Mouse (Mus musculus) brown adipose tissue, adult 24 weeks (tissue): ENCODE measurements around the gene Gm11444. TPM values are rescaled to one million over a fixed set of nuclear protein-coding genes. Genes with fewer than 3 reads are reported as not detected.
A peak's percentile ranks its signal among the peaks of the same experiment; 100 is the strongest.

Source experiments
- H3K27ac ChIP-seq: fragments of 200-500 bp; replicated peaks from 2 replicates; pipeline ENCODE4 v1.5.1; 2012; ENCODE audit warnings: low read depth, mild to moderate bottlenecking, low read length
- H3K4me1 ChIP-seq: fragments of 200-500 bp; 2 replicates; pipeline ENCODE4 v1.6.1; 2012; ENCODE audit warnings: low read length, mixed read lengths; ENCODE audit not compliant: control insufficient read depth, insufficient read depth, insufficient read length
- H3K4me3 ChIP-seq: fragments of 200-500 bp; 2 replicates; pipeline ENCODE4 v1.5.1; 2012; ENCODE audit warnings: low read depth, mild to moderate bottlenecking, low read length, moderate library complexity; ENCODE audit not compliant: insufficient read depth
- polyA plus RNA-seq: library from polyadenylated mRNA; stranded (reverse); fragments of >200 nt; gene quantifications from 2 replicates; pipeline ENCODE4 v1.2.4, GENCODE M21; 2012; ENCODE audit not compliant: missing spikeins, insufficient read depth, insufficient read length

Gm11444 gene
- polyA plus RNA-seq, 1 experiment, result not detected

DNA sequence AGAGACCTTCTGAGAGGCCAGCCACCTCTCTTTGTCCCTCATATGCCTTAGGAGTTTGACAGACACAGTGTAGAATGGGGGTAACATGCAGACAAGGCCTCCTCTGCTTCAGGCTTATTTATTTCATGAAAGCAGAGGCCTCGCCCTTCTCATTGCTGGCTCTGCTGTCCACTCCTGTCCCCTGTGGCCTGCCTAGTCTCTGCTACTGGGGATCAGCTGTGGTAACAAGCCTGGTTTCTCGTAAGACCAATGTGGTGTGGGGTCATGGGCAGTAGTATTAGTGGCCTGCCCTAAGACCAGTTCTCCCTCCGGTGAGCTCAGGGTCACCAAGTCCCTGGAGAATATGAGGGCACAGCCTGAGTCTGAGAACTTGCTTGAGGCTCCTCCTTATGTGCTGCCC is 29.2 kb downstream of the Gm11444 start:
- H3K27ac ChIP-seq, result peak overlapping the region; percentile 8; the same call in 1 of the 2 replicates
- no peaks in the 10 kb centered on the region for H3K4me1 ChIP-seq

DNA sequence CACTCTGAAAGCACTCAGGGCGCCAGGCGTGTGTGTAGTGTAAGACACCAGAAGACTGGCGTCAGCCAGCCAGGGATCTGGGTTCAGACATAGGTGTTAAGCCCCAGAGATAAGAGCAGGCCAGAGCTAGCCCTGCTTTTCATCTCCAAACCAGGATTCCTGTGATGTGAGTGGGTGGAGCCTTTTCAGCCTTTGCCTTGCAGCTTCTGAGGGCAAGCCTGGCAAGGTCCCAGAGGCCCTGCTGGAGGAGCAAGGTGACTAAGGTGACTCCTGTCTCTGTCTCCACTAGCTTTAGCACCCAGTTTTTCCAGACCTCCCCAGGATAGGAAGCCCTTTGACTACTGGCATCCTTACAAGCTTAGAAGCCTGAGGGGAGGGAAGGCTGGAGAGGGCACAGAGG is 31.7 kb downstream of the Gm11444 start:
- no peak overlapping the region for H3K4me3 ChIP-seq
- H3K4me1 ChIP-seq, result no peaks in the 10 kb centered on the region
- H3K27ac ChIP-seq, result no peak overlapping the region

More for the DNA sequence above, 29.2 kb downstream of the Gm11444 start:
- H3K4me3 ChIP-seq, result no peak overlapping the region

DNA sequence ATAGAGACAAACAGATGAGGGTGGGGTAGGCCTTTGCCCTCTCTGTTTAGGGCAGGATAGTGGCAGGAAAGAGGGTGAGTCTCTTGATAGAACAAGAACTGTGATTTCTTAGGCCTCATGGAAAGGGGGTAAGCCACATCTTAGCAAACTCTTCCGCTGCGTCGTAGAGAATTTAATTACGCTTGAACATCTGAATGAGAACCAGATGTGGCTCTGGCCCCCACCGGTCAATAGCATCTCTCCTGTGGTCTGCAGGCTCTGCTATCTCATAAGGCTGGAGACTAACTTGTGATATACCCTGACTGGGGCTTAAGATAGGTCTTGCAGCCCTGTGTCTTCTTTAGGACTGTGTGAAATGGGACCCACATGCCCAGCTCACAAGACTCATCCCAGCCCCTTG is 33.7 kb downstream of the Gm11444 start:
- Histone ChIP-seq H3K4me1 (no peaks in the 10 kb centered on the region), H3K4me3 (no peak overlapping the region), H3K27ac (no peak overlapping the region)

DNA sequence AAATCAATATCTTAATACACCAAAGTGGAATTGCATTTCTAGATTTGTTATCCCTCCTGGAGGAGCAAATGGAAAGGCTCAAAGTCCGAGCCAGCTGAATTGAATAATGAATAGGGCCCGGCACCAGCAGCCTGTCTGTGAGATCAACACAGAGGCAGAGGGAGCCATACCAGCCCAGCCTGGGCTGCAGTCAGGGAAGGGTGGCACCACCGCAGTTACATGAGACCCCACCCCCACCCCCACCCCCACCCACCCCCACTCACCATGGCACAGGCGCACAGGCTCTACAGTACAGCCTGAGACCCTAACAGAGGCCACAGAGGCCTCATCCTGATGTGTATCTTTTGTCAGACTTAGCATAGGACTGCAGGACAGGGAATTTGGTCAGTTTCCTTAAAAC is 35.5 kb downstream of the Gm11444 start:
- Histone ChIP-seq H3K27ac (0 out of 2 replicates have a peak overlapping the region, but pooled peaks have one; percentile 20), H3K4me3 (no peak overlapping the region), H3K4me1 (no peaks in the 10 kb centered on the region)

DNA sequence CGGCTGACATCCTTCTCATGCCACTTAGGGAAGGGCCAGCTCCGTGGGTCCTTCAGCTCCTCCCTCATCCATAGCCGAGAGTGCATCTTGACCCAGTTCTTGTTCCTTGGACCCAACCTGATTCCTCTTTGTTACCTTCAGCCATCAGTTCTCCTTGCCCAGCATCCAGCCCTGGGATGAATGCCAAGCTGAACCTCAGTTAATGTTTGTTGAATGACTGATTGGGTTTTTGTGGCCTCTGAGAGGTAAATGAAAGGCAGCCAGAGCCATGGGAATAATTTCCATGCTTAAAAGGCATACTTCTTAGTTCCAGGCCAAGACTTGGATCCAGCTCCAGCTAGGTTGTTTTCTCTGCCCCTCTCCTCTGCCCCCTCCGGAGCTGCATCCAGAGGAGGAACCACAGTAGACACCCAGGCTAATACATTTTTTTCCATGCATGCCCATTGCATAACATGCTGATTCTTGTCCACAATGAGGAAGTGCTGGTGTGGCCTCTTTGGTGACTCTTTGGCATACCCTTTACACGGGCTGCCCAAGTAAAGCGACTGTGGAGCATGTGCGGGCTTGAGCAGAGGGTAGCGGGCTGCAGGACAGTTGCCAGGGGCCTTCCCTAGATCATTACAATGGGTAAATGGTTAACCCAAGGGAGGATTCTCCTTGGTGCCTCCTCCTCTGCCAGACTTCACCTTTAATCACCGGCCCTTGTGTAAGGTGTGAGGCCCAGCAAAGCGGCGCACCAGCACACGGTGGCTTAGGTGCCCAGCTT is 37.7 kb downstream of the Gm11444 start:
- Histone ChIP-seq H3K27ac (no peak overlapping the region), H3K4me1 (no peaks in the 10 kb centered on the region), H3K4me3 (no peak overlapping the region)

DNA sequence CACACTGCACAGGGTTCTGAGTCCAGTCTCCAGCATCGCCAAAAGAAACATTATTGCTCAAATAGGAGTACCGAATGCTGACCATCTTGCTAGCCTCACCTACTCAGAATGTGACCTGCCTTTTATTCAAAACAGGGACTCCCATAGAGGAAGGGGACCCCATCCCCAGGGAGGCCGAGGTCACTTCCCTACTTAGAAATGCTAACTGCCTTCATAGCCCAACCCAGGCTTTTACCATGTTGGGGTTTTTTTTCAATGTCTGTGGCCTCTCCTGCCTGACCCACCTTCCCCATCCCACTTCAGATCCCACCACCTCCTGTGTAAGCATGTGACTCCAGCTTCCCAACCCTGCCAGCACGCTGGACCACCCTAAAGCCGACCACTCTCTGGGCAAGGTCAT is 38.5 kb downstream of the Gm11444 start:
- H3K27ac ChIP-seq, result no peak overlapping the region
- no peak overlapping the region for H3K4me3 ChIP-seq
- no peaks in the 10 kb centered on the region for H3K4me1 ChIP-seq

DNA sequence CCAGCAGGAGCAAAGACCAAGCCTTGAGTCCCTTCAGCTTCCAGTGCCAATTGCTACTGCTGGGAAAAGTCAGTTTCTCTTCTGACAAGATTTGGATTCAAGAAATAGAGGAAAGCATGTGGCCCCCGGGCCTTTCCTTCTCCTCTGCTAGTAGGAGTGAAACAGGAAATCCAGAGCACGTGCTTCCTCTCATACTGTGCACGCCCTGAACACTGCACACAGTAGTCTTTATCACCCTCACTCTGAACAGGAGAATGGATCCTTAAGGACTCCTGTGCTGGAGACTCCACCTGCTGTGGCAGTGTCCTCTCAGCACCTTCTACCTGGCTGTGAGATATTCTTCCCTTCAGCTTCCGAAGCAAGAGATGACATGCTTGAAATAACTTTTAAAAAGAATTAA is 38.9 kb downstream of the Gm11444 start:
- Histone ChIP-seq H3K4me3 (no peak overlapping the region), H3K4me1 (no peaks in the 10 kb centered on the region), H3K27ac (no peak overlapping the region)

DNA sequence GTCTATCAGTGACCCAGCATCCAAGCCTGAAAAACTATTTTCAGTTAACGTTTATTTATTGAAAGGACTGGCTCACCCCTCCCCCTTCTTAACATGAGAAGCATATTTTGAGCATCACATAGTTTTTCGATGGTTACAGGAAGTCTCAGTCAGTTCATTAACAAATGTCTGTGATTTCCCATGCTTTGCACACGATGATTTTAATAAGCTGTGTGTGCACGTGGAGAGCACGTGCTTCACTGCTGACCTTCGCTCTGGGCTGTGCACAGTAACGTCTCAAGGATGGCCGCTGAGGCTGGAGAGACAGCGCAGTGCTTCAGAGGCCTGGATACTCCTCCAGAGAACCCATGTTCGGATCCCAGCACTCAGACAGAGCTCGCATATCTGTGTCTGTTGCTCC is 42.8 kb downstream of the Gm11444 start:
- no peaks in the 10 kb centered on the region for H3K4me1 ChIP-seq

DNA sequence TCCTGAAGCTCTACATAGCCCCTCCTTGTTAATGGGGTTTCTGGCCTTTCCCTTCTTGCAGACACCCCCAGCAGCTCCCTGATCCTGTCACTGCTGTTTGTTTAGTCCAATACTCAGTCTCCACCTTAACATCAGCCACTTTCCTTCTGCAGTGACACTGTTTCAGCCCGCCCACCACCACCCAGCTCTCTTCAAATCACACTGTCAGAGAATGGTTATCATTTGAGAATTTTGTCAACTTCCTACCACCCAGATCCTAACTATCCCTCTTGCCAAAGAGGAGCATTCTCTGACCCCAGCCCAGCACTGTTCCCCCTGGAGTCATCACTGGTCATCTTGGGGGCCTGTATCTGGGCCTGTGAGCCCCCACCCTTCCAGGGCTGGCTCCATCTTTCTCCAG is 44.4 kb downstream of the Gm11444 start:
- H3K27ac ChIP-seq, result no peak overlapping the region
- H3K4me1 ChIP-seq, result no peaks in the 10 kb centered on the region
- H3K4me3 ChIP-seq, result no peak overlapping the region

More for the DNA sequence above, 42.8 kb downstream of the Gm11444 start:
- Histone ChIP-seq H3K27ac (no peak overlapping the region), H3K4me3 (no peak overlapping the region)

DNA sequence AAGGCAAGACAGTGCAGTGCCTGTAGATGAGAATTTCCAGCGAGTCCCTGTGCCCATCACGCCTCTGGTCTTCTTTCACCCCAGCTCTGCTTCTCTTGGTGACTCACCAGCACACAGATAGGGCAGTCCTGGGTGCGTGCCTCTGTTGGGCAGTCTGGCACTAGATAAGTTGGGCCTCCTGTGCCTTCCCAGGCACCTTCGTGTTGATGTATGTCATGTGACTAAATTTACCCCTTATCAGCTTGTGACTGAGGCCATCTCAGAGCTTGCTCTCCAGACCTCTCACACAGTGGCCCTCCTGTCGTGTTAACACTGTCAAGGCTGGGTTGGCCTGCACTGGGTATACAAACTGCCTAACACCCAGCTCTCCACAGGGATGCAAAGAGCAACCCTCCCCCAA is 46.1 kb downstream of the Gm11444 start:
- Histone ChIP-seq H3K27ac (no peak overlapping the region), H3K4me3 (no peak overlapping the region), H3K4me1 (peaks cover 6% of the 10 kb centered on the region; the same call in 1 of the 2 replicates)

DNA sequence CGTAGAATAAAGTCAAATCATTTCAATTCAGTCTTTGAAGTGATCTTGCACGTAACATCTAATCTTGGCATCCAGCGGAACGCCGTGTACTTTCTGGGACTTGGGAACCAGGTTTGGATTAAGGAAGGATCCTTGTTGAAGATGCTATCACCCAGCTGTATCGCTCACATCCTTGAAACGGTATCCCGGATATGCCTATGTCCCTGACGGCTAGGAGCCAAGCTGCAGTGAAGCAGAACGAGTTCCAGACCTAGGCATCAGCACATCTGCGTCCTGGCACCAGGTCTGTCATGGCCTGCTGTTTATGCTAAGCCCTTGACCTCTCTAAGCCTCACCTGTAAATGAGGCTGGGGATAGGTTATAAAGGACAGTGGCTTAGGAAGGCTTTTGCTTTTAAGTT is 49.8 kb downstream of the Gm11444 start:
- Histone ChIP-seq H3K4me3 (no peak overlapping the region), H3K27ac (no peak overlapping the region), H3K4me1 (peaks cover 6% of the 10 kb centered on the region; the same call in 1 of the 2 replicates)

DNA sequence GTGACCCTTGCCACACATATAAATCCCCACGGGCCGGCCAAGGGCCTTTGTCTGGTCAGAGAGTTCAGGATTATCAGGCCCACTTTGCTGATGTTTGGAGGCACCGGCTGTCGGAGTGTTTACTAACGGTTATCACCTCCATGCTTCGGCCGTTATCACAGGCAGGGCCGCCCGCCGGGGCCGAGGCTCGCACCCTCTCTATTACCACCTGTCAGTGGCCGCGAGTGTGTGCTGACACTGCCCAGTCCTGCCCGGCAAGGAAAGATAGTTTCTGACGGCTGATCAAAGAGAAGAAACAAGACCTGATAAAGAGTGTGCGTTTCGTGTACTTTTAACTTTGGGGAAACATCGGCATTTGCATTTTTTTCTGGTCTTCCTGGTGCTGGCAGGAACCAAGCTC is 50.3 kb downstream of the Gm11444 start:
- H3K4me3 ChIP-seq, result no peak overlapping the region
- H3K4me1 ChIP-seq, result peaks cover 6% of the 10 kb centered on the region; the same call in 1 of the 2 replicates
- no peak overlapping the region for H3K27ac ChIP-seq

DNA sequence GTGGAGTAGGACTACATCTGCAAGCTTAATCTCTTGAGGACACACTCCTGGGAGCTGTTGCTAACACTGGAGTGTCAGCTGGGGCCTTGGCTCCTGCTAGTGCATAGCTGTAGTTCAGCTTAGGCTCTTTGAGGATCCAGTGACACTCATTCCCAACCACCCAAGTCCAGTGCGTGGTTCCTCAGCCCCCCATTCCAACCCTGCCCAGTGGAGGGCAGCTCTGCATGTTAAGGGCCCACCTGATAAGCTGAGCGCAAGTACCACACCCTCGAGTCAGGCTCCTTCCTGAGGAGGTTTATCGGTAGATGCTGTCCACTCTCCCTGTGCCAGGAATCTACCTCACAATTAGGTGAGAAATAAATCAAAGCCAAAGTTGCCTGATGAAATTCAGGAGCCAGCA is 50.7 kb downstream of the Gm11444 start:
- peaks cover 6% of the 10 kb centered on the region; the same call in 1 of the 2 replicates for H3K4me1 ChIP-seq
- no peak overlapping the region for H3K27ac ChIP-seq
- no peak overlapping the region for H3K4me3 ChIP-seq
